Mouse (Mus musculus) megakaryocyte, embryonic 14.5 days (primary cell): ENCODE measurements at regions not wholly inside any gene's neighbourhood (a gene's known extent, or its start where the extent isn't known, plus 50 kb on each side); places are given as distances from the start of the nearest gene placed in this dataset.
"Not testable (repeated sequence)": the region's sequence is repeated elsewhere in the genome, so short reads cannot be mapped to it uniquely, and the experiment has no call there.

Source experiments
- H3K27me3 ChIP-seq: replicated peaks from 2 replicates; pipeline ENCODE3; 2012; ENCODE audit warnings: inconsistent platforms
- H3K36me3 ChIP-seq: replicated peaks from 2 replicates; pipeline ENCODE3; 2012; ENCODE audit warnings: low read length, inconsistent platforms, mixed read lengths
- H3K4me1 ChIP-seq: 2 replicates; pipeline ENCODE4 v1.6.1; 2012; ENCODE audit warnings: inconsistent platforms
- H3K4me3 ChIP-seq: replicated peaks from 2 replicates; pipeline ENCODE3; 2012; ENCODE audit warnings: moderate library complexity, mild to moderate bottlenecking, inconsistent platforms
- H3K9me3 ChIP-seq: 2 replicates; pipeline ENCODE4 v1.6.1; 2012; ENCODE audit warnings: inconsistent platforms
- FLI1 ChIP-seq: IDR thresholded peaks from 2 replicates; pipeline ENCODE4 v1.6.1; 2012; ENCODE audit warnings: low read length, inconsistent platforms, mixed read lengths
- GATA1 ChIP-seq: IDR thresholded peaks from 3 replicates; pipeline ENCODE4 v1.6.1; 2012; ENCODE audit warnings: mixed read lengths, low read length, inconsistent platforms, borderline replicate concordance

DNA sequence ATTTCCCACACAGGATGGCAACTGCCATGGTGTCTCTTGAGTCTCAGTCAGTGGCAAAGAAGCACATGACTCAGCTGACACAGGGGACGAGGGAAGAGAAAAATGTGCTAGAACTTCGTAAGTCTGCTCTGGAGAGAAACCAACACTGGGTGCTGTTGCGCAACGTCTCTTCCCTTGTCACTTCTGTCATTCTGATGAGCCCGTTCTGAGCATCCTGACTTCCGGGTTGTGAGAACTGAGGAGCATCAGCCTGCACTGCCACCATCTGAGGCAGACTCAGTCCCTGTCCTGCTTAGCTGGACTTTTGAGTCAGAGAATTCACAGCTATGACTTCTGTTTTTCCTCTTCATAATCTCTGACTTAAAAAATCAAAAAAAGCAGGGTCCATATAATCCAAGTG, 468.9 kb upstream of the Cdh5 start:
- Histone ChIP-seq H3K4me1 (no peaks in the 10 kb centered on the region), H3K4me3 (no peak overlapping the region), H3K27me3 (no peaks in the 10 kb centered on the region), H3K9me3 (peaks cover 34% of the 10 kb centered on the region), H3K36me3 (no peaks in the 10 kb centered on the region)
- TF ChIP-seq GATA1: no peak
- TF ChIP-seq FLI1: no peak

DNA sequence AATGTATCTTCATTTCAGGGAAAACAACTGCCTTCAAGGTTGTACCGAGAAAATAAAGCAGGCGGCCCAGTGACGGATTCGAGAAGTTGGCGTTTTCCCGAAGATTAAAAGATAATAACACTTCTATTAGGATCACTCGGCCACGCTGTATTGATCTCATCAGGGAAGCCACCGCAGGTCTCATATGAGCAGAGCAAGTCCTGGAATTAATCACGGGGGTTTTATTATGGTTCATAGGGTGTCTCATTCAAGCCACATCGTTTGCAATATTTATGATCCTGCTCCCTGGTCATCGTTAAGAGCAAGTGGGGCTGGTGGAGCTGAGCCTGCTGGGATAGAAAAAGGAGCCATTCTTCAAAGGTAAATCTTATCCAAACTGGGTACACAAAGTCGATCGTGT, 466.5 kb upstream of the Cdh5 start:
- H3K9me3 ChIP-seq: peaks cover 51% of the 10 kb centered on the region
- no peaks in the 10 kb centered on the region for H3K4me1 ChIP-seq
- H3K27me3 ChIP-seq: no peaks in the 10 kb centered on the region
- H3K4me3 ChIP-seq: no peak overlapping the region
- H3K36me3 ChIP-seq: no peaks in the 10 kb centered on the region
- TF ChIP-seq FLI1 (no peak), GATA1 (no peak)

DNA sequence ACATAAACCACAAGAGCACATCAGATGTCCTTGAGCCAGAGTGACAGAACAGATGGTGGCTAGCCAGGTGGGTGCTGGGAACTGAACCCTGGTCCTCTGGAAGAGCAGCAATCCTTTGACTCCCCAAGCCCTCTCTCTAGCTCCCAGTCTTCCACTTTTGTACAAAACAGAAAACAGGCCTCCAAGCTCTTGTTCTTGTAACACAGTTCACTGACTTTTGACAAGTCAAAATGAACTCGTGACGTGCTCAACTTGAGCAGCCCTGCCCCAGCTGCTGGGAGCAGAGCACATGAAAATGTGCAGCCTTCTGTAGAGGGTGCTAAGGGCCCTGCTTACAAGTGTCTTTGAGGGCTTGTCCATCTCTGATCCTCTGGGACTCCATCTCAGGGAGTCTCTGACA, 457.8 kb upstream of the Cdh5 start:
- Histone ChIP-seq H3K27me3 (no peaks in the 10 kb centered on the region), H3K36me3 (no peaks in the 10 kb centered on the region), H3K9me3 (peaks cover 56% of the 10 kb centered on the region), H3K4me3 (no peak overlapping the region), H3K4me1 (no peaks in the 10 kb centered on the region)
- TF ChIP-seq GATA1 (no peak), FLI1 (no peak)

DNA sequence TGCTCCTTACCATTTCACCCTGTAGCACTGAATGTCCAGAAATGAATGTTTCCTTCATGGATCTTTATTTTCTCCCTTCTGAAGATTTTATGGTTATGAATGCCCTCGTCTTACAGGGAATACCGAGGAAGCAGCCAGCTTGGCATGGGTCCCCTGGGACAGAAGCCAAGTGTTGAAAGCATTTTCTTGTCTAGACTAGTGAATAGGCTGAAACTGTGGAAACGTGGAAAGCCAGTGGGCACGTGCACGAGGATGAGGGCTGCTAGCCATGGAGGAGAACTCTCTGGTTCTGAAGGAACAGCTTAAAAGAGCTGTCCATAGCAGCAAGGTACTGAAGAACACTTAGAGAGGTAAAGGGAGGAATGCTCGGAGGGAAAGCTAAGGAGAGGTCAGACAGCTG, 457.3 kb upstream of the Cdh5 start:
- TF ChIP-seq FLI1 (no peak), GATA1 (no peak)
- Histone ChIP-seq H3K36me3 (no peaks in the 10 kb centered on the region), H3K4me3 (no peak overlapping the region), H3K27me3 (no peaks in the 10 kb centered on the region), H3K9me3 (peaks cover 51% of the 10 kb centered on the region), H3K4me1 (no peaks in the 10 kb centered on the region)

DNA sequence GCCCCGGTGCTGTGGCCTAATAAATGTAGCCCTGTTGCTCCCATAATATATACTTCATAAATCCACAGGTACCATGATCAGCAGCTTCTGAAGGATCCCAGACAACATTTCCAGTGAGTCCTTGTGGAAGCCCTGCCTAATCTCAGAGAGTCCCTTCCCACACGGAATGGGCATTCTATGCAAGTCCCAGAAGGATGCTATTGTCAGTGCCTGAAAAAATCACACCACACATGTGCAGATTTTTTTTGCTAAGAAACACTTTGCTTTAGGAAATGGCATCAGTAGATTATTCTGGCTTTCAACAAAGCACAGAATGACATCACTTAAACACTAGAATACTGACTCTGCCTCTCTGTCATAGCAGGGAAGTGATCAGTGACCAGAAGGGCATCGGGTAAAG, 456.6 kb upstream of the Cdh5 start:
- TF ChIP-seq FLI1 (no peak), GATA1 (no peak)
- Histone ChIP-seq H3K27me3 (no peaks in the 10 kb centered on the region), H3K36me3 (no peaks in the 10 kb centered on the region), H3K4me3 (no peak overlapping the region), H3K4me1 (no peaks in the 10 kb centered on the region), H3K9me3 (peaks cover 44% of the 10 kb centered on the region)

DNA sequence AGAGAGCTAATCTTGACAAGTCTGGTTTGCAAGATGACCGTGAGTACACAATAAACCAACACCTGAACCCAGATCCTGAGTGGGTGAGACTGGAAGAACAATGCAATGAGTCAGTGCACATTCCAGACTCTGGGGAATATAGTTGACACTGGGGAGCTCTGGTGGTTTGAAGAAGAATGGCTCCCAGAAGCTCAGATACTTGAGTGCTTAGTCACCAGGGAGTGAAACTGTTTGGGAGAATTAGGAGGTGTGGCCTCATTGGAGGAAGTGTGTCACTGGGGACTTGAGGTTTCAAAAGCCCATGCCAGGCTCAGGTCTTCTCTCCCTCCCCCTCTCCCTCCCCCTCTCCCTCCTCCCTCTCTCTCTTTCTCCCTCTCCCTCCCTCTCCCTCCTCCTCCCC, 436.6 kb upstream of the Cdh5 start:
- no peaks in the 10 kb centered on the region for H3K27me3 ChIP-seq
- H3K9me3 ChIP-seq: peaks cover 35% of the 10 kb centered on the region
- H3K4me3 ChIP-seq: no peak overlapping the region
- H3K36me3 ChIP-seq: no peaks in the 10 kb centered on the region
- no peaks in the 10 kb centered on the region for H3K4me1 ChIP-seq
- no peak for TF ChIP-seq GATA1
- no peak for TF ChIP-seq FLI1

DNA sequence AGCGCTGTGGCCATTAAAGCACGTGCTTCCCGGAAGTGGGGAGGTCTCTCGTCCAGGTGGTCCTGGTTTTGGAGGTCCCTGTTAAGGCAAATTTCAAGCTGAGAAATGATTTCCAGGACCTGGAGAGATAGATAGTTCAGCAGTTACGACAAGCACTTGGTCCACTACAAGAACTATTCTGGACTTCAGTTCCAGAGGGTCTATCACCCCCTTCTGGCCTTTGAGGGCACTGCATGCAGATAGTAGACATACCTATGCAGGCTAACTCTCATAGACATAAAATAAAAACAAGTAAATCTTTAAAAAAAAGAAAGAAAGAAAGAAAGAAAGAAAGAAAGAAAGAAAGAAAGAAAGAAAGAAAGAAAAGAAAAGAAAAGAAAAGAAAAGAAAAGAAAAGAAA, 415.2 kb upstream of the Cdh5 start:
- not testable (repeated sequence) for H3K36me3 ChIP-seq

DNA sequence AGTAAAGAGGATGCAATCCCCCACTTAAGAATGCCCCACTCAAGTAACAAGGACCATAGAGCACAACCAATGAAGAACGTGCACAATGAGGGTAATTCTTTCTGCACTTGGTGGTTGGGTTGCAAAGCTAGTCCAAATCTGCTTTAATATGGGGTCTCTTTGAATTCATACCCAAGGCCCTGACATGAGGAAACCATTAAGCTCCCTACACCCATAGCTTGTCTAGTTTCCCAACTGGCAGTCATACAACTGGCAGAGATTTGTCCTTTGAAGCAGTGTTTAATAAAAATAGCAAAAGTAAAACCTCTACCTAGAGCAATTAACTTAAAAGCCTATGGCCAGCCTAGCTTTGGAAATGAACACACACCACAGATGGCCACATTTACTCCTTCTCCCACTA, 411.0 kb upstream of the Cdh5 start:
- no peak for TF ChIP-seq FLI1
- no peak for TF ChIP-seq GATA1
- Histone ChIP-seq H3K27me3 (no peaks in the 10 kb centered on the region), H3K4me1 (no peaks in the 10 kb centered on the region), H3K4me3 (no peak overlapping the region), H3K36me3 (no peaks in the 10 kb centered on the region), H3K9me3 (peaks cover 59% of the 10 kb centered on the region)

More for the DNA sequence above, 415.2 kb upstream of the Cdh5 start:
- peaks cover 48% of the 10 kb centered on the region for H3K9me3 ChIP-seq
- not testable (repeated sequence) for H3K4me3 ChIP-seq, H3K4me1 ChIP-seq, H3K27me3 ChIP-seq

DNA sequence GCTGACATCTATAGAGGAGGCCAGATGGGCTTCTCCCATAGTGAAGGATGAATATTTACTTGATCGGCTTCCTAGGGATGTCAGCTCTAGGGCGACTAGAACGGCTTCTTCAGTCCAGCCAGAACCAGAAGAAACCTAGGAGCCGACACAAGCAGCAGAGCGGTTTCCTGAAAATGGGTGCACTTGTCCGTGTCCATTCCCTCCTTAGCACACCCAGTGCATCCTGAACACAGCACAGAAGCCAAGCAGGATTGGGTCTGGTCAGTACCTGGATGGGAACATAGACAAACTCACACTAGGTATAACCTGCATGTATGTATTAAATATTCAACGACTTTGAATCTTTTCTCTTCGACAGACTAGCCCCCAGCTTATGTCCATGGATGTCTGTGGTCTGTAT, 407.9 kb upstream of the Cdh5 start:
- peaks cover 64% of the 10 kb centered on the region for H3K9me3 ChIP-seq
- no peak overlapping the region for H3K4me3 ChIP-seq
- no peaks in the 10 kb centered on the region for H3K36me3 ChIP-seq
- no peaks in the 10 kb centered on the region for H3K27me3 ChIP-seq
- TF ChIP-seq GATA1 (no peak), FLI1 (no peak)
- no peaks in the 10 kb centered on the region for H3K4me1 ChIP-seq

DNA sequence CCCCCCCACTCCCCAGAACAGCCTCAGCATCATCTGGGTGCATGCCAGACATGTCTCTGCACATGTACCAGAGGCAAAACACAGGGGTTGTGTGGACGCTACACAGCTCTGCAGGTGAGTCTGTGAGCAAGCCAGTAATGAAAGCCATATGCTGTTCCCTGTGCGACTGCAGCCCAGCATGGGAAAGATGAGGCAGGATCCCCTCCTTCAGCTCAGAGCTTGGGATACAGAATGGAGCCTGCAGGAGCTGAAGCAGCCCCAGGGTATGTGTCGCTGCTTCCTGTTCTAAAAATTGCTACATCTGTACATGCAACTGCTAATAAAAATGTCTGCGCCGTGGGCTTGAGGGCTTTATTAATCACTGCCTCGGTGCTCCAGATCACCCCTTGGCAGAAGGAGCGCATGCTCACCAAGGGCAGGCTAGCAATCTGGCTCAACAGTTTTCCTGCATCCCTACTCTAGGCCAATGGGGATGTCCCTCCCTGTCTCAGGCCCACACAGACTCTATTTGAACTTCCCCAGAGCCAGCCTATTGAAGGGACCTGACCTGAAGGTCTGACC, 407.0 kb upstream of the Cdh5 start:
- H3K9me3 ChIP-seq: peaks cover 63% of the 10 kb centered on the region
- H3K4me1 ChIP-seq: no peaks in the 10 kb centered on the region
- no peaks in the 10 kb centered on the region for H3K36me3 ChIP-seq
- no peaks in the 10 kb centered on the region for H3K27me3 ChIP-seq
- no peak for TF ChIP-seq GATA1
- TF ChIP-seq FLI1: no peak
- peak overlapping the region; percentile 43 for H3K4me3 ChIP-seq

DNA sequence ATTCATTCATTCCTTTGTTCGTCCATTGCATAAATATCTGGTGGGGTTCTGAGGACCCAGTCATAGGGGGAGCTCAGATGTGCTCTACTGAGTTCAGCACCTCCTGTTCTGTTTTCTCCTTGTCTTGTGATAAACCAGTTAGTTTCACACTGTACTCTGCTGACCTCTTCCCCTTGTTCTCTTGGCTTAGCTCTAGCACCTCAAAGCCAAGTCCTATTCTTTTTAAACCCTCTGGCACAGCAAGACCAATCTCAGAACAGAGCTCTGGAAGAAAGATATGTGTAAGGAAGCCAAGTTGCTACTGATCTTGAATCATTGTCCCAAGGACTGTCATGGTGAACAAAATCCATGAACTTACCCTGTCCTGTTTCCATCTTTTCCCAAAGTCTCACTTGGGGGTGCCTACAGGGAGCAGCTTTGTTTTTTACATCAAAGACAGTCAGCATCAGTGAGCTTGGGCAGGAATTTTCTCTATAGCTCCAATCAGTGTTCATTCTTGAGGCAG, 402.4 kb upstream of the Cdh5 start:
- Histone ChIP-seq H3K4me3 (no peak overlapping the region), H3K27me3 (no peaks in the 10 kb centered on the region), H3K4me1 (no peaks in the 10 kb centered on the region), H3K9me3 (peaks cover 45% of the 10 kb centered on the region), H3K36me3 (no peaks in the 10 kb centered on the region)
- TF ChIP-seq FLI1: no peak
- TF ChIP-seq GATA1: no peak

DNA sequence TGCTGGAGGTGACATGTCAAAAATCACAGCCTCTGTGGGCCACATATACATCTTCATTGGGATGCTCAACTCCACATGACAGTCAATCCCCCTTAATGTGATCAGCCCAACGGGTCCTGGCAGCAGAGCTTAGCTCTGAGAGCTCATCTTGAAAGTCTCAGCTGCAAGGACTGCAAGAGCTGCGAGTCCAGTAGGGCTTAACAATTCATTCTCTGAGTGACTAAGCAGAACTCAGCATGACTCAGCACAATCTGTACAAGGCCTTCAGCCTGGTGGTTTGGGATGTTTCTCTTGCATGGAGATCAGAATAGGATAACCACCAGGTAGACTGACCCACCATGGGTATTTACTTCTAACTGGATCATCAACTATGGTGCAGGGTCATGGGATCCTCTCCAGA, 399.2 kb upstream of the Cdh5 start:
- Histone ChIP-seq H3K4me3 (no peak overlapping the region), H3K4me1 (no peaks in the 10 kb centered on the region), H3K9me3 (peaks cover 26% of the 10 kb centered on the region), H3K36me3 (no peaks in the 10 kb centered on the region), H3K27me3 (no peaks in the 10 kb centered on the region)
- no peak for TF ChIP-seq FLI1
- no peak for TF ChIP-seq GATA1
